Mouse (Mus musculus): ENCODE results near the gene Rxra.

Rxra gene

GRCm38 (mm10) chr2:27736802-27737201, 60.6 kb downstream of the Rxra start:
- DNase-seq (ENCODE audit: low read depth, low spot score): no peak

- DNase-seq (ENCODE audit: low read depth, low spot score): no peak
Measured at GRCm38 (mm10) chr2:27738396-27738795, 62.2 kb downstream of the Rxra start.

- peak; percentile 30 for DNase-seq (ENCODE audit: low read depth, low spot score)
Measured at GRCm38 (mm10) chr2:27740091-27740608, 63.9 kb downstream of the Rxra start.

GRCm38 (mm10) chr2:27743177-27743576, 66.9 kb downstream of the Rxra start:
- no peak for DNase-seq (ENCODE audit: low read depth, low spot score)

GRCm38 (mm10) chr2:27743863-27744611, 67.8 kb downstream of the Rxra start:
- no peak for DNase-seq (ENCODE audit: low read depth, low spot score)

GRCm38 (mm10) chr2:27744612-27745351, 68.5 kb downstream of the Rxra start:
- peak; percentile 57 for DNase-seq (ENCODE audit: low read depth, low spot score)

- DNase-seq (ENCODE audit: low read depth, low spot score): no peak
Measured at GRCm38 (mm10) chr2:27745673-27746620, 69.7 kb downstream of the Rxra start.

- DNase-seq (ENCODE audit: low read depth, low spot score): no peak
Measured at GRCm38 (mm10) chr2:27746854-27747253, 70.6 kb downstream of the Rxra start.

GRCm38 (mm10) chr2:27748984-27749383, 72.7 kb downstream of the Rxra start:
- DNase-seq (ENCODE audit: low read depth, low spot score): no peak

GRCm38 (mm10) chr2:27750399-27751134, 74.3 kb downstream of the Rxra start:
- no peak for DNase-seq (ENCODE audit: low read depth, low spot score)

- no peak for DNase-seq (ENCODE audit: low read depth, low spot score)
Measured at GRCm38 (mm10) chr2:27751135-27751519, 74.9 kb downstream of the Rxra start.

GRCm38 (mm10) chr2:27751803-27752202, 75.6 kb downstream of the Rxra start:
- no peak for DNase-seq (ENCODE audit: low read depth, low spot score)

- DNase-seq (ENCODE audit: low read depth, low spot score): no peak
Measured at GRCm38 (mm10) chr2:27754094-27754493, 77.9 kb downstream of the Rxra start.

GRCm38 (mm10) chr2:27755986-27756641, 79.9 kb downstream of the Rxra start:
- DNase-seq (ENCODE audit: low read depth, low spot score): no peak

- DNase-seq (ENCODE audit: low read depth, low spot score): no peak
Measured at GRCm38 (mm10) chr2:27758414-27759301, 82.4 kb downstream of the Rxra start.

GRCm38 (mm10) chr2:27759431-27759830, 83.2 kb downstream of the Rxra start:
- DNase-seq (ENCODE audit: low read depth, low spot score): no peak

- DNase-seq (ENCODE audit: low read depth, low spot score): no peak
Measured at GRCm38 (mm10) chr2:27761260-27761995, 85.2 kb downstream of the Rxra start.

- no peak for DNase-seq (ENCODE audit: low read depth, low spot score)
Measured at GRCm38 (mm10) chr2:27761996-27762340, 85.7 kb downstream of the Rxra start.

- no peak for DNase-seq (ENCODE audit: low read depth, low spot score)
Measured at GRCm38 (mm10) chr2:27762509-27762908, 86.3 kb downstream of the Rxra start.

All from CD4-positive, CD25-positive, alpha-beta regulatory T cell, adult 2 months (primary cell).